ENCODE assay signal across 15 mouse cellular contexts in genomic region chr6:29389425-29389824, GRCm38 (mm10). TPM values are rescaled to one million over a fixed set of nuclear protein-coding genes. Genes with fewer than 3 reads are reported as not detected.
"Had no signal": no experiment of that assay in that cellular context is flagged by ENCODE, and none has a peak within 500 bp of the region (broad histone marks: within the 10 kb centered on the region; RNA-seq: fewer than 3 reads in every experiment).

No protein-coding gene starts in this region.

- H3K27me3 ChIP-seq: stomach, embryonic 15.5 days had no signal

- H3K36me3 ChIP-seq: liver, embryonic 15.5 days; stomach, embryonic 15.5 days had no signal

- H3K4me2 ChIP-seq: midbrain, embryonic 11.5 days had no signal

- H3K27ac ChIP-seq: left cerebral cortex, adult 2 months; liver, embryonic 15.5 days; stomach, embryonic 15.5 days had no signal

- DNase-seq: kidney, adult 18-20 months; kidney, postnatal 10 days; kidney, postnatal 36 days; layer of hippocampus, postnatal 36 days; lung, adult 18-20 months; lung, postnatal 14 days; lung, postnatal 4 days; midbrain, embryonic 14.5 days; thymus, postnatal 25 days had no signal

- H3K9ac ChIP-seq: liver, embryonic 15.5 days; stomach, embryonic 15.5 days had no signal

- H3K9me3 ChIP-seq: liver, embryonic 15.5 days; stomach, embryonic 15.5 days had no signal

- H3K4me3 ChIP-seq: left cerebral cortex, adult 2 months; liver, embryonic 15.5 days; stomach, embryonic 15.5 days had no signal

RNA-seq across cellular contexts. Expression of gene Opn1sw, which starts 1.2 kb away (rescaled TPM):
- total RNA-seq: layer of hippocampus, postnatal 36 days; megakaryocyte progenitor cell, adult 5-6 weeks; megakaryocyte-erythroid progenitor cell, adult 5-6 weeks had no signal

RNA-seq across cellular contexts. Expression of gene Ccdc136, which starts 6.7 kb away (rescaled TPM):
- total RNA-seq: megakaryocyte progenitor cell, adult 5-6 weeks; megakaryocyte-erythroid progenitor cell, adult 5-6 weeks had no signal

RNA-seq across cellular contexts. Expression of gene Flnc, which starts 43.6 kb away (rescaled TPM):
- total RNA-seq: megakaryocyte progenitor cell, adult 5-6 weeks; megakaryocyte-erythroid progenitor cell, adult 5-6 weeks had no signal
